ENCODE assay signal across 12 mouse cellular contexts in the genomic region with DNA sequence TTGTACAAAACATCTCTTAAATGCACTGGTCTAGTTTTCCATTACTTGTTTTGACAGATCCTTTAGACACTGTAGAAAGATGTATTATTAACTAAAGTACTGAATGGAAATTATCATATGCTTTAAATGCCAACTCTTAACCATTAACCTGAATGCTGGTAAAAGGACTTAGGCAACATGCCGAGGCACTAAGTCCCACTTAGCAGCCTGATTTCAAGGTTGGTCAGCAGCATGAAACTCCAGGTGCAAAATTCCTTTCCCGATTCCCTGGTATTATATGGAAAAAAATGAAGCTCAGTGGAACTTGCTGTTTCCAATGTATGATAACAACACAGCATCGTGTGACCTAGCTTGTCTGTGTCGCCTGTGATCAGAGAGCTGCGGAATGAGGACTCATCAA.
"Had no signal": no experiment of that assay in that cellular context is flagged by ENCODE, and none has a peak within 500 bp of the region (broad histone marks: within the 10 kb centered on the region; RNA-seq: fewer than 3 reads in every experiment).

No protein-coding gene starts in this region.

- H3K27me3 ChIP-seq: limb, embryonic 12.5 days; liver, embryonic 13.5 days; midbrain, embryonic 13.5 days had no signal

- H3K4me1 ChIP-seq: limb, embryonic 12.5 days; liver, embryonic 13.5 days; midbrain, embryonic 13.5 days had no signal

- H3K27ac ChIP-seq: layer of hippocampus, adult 2 months; limb, embryonic 12.5 days; liver, embryonic 13.5 days; midbrain, embryonic 13.5 days had no signal

- H3K36me3 ChIP-seq: limb, embryonic 12.5 days; liver, embryonic 13.5 days; midbrain, embryonic 13.5 days had no signal

- H3K4me3 ChIP-seq: layer of hippocampus, adult 2 months; limb, embryonic 12.5 days; liver, embryonic 13.5 days; midbrain, embryonic 13.5 days had no signal

- H3K4me2 ChIP-seq: limb, embryonic 12.5 days; liver, embryonic 13.5 days; midbrain, embryonic 13.5 days had no signal

- H3K9ac ChIP-seq: limb, embryonic 12.5 days; liver, embryonic 13.5 days; liver, postnatal 0 days; midbrain, embryonic 13.5 days had no signal

- H3K9me3 ChIP-seq: limb, embryonic 12.5 days; liver, embryonic 13.5 days; midbrain, embryonic 13.5 days had no signal

- DNase-seq: liver; liver, embryonic 13.5 days; liver, postnatal 0 days; lung, postnatal 36 days; right cerebral cortex, adult 18-20 months; right cerebral cortex, postnatal 25 days; thymus, postnatal 14 days had no signal

- ATAC-seq: inflammation-experienced regulatory T-cells, adult 6 months; intestine, postnatal 0 days; liver, postnatal 0 days; midbrain, embryonic 13.5 days had no signal
